Mouse (Mus musculus): ENCODE measurements around the gene Tfb2m. TPM values are rescaled to one million over a fixed set of nuclear protein-coding genes. Genes with fewer than 3 reads are reported as not detected.

Gene Tfb2m
- total RNA-seq, 2 experiments from 2014 or later, result 31.0 to 36.5 TPM

DNA sequence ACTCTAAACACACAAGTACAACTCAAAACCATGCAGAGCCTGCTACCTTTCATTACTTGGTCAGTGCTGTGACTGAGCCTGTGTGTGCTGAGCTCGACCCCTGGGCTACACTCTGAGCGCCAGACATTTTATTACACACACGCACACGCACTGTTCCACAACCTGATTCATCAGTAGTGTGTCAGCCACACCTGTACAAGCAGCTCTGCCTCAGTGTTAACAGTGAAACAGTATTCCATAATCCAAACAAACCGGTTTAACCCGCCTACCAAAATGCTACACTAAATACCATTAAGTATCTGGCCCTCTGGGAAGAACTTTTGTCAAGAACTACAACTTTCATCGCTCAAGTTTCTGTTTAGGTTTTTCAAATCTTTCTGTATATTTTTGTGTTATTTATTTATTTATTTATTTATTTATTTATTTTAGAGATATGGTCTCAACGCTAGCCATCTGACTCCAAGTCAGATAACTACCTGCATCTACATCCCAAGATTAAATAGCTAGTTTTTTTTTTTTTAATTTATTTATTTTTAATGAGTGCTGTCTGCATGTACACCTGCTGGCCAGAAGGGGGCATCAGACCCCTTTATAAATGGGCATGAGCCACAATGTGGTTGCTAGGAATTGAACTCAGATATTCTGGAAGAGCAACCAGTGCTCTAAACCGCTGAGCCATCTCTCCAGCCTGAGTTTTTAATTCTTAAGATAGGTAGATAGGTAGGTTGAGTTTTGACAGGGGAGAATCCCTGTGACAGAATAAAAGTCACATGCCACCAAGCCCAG lies 39.3 kb downstream of the Tfb2m start:
- DNase-seq, result no peak

GRCm38 (mm10) chr1:179502565-179502964 lies 43.5 kb downstream of the Tfb2m start:
- no peak for DNase-seq

GRCm38 (mm10) chr1:179499257-179499656 lies 46.8 kb downstream of the Tfb2m start:
- DNase-seq, result no peak

GRCm38 (mm10) chr1:179492908-179493307 lies 53.2 kb downstream of the Tfb2m start:
- no peak for DNase-seq

GRCm38 (mm10) chr1:179488520-179488919 lies 57.5 kb downstream of the Tfb2m start:
- DNase-seq, result no peak

DNA sequence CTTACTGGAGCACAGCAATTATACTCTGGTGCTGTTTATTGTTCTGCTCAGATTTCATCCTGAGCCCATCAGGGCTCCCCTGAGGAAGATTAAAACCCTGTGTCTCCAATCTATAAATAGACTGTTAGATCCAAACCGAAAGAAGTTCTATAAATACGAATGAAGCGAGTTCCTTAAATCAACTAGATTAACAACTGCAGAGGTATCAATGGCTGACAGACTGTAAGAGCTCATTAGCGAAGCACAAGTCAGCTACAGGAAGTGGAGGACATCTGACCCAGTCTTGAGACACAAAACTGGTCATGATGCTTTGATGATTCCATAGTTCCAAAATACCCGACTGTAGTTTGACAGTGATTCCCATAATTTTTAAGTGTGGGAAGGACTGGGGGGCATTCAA lies 58.1 kb downstream of the Tfb2m start:
- DNase-seq, result no peak

GRCm38 (mm10) chr1:179487238-179487637 lies 58.8 kb downstream of the Tfb2m start:
- DNase-seq, result no peak

DNA sequence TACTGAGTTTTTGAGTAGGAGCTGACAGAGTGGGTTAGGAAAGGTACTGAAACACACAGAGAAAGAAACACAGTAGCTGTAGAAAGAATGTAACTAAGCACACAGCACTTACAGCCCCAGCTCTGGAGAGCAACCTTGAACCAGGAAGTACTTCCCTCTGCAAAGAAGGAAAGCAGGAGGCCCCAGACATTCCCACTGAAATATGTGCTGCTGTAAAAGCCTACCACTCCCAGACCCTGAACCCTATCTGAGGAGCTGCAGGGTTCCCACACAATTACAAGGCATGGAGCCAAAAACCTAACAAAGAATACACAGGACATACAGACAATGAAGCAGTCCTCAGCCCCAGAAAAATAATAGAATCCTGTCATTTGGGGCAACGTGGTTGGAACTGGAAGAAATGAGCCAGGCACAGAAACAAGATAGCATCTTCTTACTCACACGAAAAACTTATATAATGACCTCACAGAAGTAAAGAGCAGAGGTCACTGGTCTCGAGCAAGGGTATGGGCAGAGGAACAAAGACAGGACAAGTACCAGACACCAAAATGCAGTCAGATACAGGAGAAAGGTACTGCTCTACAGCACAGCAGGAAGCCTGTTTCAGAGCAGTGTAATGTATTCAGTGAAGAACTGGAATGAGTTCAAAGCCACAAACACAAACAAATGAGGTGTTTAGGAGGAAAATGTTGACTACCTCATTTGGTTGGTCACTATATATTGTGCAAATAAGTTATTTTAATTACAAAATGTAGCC lies 60.1 kb downstream of the Tfb2m start:
- DNase-seq, result no peak

DNA sequence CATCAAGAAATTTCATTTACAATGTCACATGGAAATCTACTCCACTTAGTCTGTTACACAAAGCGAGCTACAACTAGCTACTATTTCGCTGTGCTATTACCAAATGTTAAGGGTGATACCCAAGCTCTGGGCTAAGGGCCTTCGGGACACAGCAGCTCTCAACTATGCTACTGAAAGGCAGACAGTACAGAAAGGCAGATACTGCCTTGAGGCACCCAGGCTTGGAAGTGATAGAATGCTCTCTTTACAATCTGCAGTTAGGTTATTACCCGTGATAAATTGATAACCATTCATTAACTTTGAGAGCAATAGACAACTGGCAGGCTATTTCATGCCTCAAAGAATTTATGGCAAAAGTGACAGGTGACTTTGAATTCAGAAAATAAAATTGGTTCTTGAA lies 65.2 kb downstream of the Tfb2m start:
- no peak for DNase-seq

Other genes with a start within 250 kb of the Tfb2m start
- gene Smyd3, start 28.2 kb downstream of the Tfb2m start, total RNA-seq (2021), result 1 to 10 TPM; 4.1 to 4.6 TPM
- 10 to 100 TPM; 19.9 to 26.2 TPM for gene Cnst, start 103 bp upstream of the Tfb2m start, total RNA-seq (2021)
- 10 to 100 TPM; 29.8 to 34.6 TPM for gene Sccpdh, start 121.9 kb upstream of the Tfb2m start, total RNA-seq (2021)
- under 1 TPM in 1 of 2 experiments, not detected in 1; 0.18 TPM for gene Kif28, start 199.0 kb upstream of the Tfb2m start, total RNA-seq (2021)

Data from gastrocnemius, postnatal 25 days (tissue).